Mouse (Mus musculus): ENCODE data around the gene Tbl1xr1.

Tbl1xr1 gene

GRCm38 (mm10) chr3:22076561-22076935 is at the start of gene Tbl1xr1:
Gene Tbl1xr1 (plus strand): TSS chr3:22076652.
- in situ Hi-C loops (cut with MboI; ENCODE audit: low pct_unique_long_range_greater_than_20kb in 1 of 2, low sequenced_read_pairs in 2 of 2, unreplicated experiment in 1 of 2): no loop called here

- in situ Hi-C loops (cut with MboI; ENCODE audit: low pct_unique_long_range_greater_than_20kb in 1 of 2, low sequenced_read_pairs in 2 of 2, unreplicated experiment in 1 of 2): no loop called here
Observed at GRCm38 (mm10) chr3:22038004-22038403, 38.4 kb upstream of the Tbl1xr1 start.

GRCm38 (mm10) chr3:22039036-22039795 is 37.2 kb upstream of the Tbl1xr1 start:
- in situ Hi-C loops (cut with MboI; ENCODE audit: low pct_unique_long_range_greater_than_20kb in 1 of 2, low sequenced_read_pairs in 2 of 2, unreplicated experiment in 1 of 2): no loop called here

DNA sequence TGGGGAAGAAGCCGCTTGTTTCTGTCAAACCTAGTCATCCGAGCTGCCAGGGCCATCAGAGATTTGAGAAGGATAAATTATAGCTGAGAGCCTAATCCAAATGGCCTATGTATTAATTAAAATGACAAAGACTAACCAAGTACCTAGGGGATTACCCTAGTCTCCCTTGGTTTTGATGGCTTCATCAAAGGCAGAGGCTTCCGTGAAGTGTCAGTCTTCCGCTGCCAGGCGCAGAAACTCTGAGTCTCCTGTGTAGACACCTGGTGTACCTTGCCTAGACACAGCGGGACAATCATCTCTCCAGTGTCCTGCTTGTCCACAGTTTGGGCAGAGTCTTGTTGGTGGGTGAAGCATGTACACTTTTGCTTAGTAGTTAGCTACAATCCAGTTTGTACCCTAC is 35.8 kb upstream of the Tbl1xr1 start:
- in situ Hi-C loops (cut with MboI; ENCODE audit: low pct_unique_long_range_greater_than_20kb in 1 of 2, low sequenced_read_pairs in 2 of 2, unreplicated experiment in 1 of 2): no loop called here

DNA sequence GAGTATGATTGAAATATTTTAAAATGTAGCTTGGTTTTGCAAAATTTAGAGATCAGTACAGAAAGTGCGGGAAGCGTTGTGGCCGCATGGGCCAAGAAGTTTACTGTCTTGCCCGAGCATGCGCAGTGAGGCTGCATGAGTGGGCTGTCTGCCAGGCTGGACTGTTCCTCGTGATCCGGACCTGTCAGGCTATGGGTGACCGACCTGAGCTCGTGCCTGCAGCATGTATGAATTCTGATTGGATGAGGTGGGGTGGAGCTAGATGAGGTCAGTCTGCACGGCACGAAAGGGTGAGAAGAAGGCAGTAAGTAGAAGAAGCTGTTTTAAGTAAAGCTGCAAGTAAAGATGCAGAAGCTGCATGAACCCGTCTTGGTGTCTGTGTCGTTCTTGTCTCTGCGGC is 29.2 kb upstream of the Tbl1xr1 start:
- in situ Hi-C loops (cut with MboI; ENCODE audit: low pct_unique_long_range_greater_than_20kb in 1 of 2, low sequenced_read_pairs in 2 of 2, unreplicated experiment in 1 of 2): no loop called here

DNA sequence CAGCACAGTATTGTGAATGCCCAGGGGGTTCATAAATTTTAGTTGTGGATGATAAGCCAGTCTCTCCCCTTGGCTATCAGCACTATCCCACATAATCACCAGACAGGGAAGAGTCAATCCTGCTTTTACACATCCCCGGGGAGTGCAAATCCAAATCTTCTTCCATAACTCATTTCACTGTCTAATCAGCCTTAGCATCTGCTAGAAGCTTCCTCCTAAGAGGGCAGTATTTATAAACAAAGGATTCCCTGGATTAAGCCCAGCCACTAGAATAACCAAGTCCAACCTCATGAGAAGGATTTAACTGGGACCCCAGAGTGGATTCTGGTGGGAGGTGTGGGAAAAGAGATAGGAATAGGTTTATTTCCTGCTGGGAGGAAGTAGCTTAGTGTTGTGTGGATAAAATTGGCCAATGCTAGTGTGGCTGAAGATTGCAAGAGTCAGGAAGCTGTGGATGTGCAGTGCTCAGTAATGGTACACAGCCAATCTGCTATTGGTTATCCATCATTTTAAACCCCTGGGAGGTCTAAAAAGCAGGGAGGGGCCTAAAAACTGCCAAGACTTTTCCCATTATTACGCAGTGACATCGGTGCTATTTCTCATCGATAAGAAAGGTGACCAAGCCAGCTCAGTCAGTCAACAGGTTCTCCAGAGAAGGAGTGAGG is 19.7 kb upstream of the Tbl1xr1 start:
- in situ Hi-C loops (cut with MboI; ENCODE audit: low pct_unique_long_range_greater_than_20kb in 1 of 2, low sequenced_read_pairs in 2 of 2, unreplicated experiment in 1 of 2): no loop called here

DNA sequence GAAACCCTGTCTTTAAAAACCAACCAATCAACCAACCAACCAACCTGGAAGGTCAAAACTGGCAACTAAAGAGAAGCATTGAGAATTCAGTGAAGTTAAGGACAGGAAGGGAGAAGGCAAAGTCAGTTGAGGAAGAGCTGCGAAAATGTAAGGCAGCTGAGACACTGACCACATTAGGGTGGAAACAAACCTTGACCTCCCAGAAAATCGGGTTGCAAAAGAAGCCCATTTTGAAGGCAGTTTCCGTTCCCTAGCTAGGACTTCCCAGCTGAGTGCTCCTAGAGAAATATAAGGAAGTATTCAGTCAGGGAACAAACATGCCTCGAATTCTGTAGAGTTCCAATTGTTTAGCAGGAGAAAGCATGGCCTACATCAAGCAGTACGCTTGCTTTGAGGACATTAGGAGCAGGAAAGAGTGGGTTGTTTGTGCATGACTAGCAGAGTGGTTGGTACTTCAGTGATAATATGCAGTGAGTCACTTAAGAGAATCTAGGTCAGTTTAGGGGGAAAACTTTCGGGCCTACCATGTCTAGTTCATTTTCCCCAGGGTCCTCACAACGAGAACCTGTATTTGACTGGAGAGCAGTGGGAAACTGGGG is 18.1 kb upstream of the Tbl1xr1 start:
- in situ Hi-C loops (cut with MboI; ENCODE audit: low pct_unique_long_range_greater_than_20kb in 1 of 2, low sequenced_read_pairs in 2 of 2, unreplicated experiment in 1 of 2): no loop called here

- in situ Hi-C loops (cut with MboI; ENCODE audit: low pct_unique_long_range_greater_than_20kb in 1 of 2, low sequenced_read_pairs in 2 of 2, unreplicated experiment in 1 of 2): no loop called here
Observed at GRCm38 (mm10) chr3:22061163-22061562, 15.3 kb upstream of the Tbl1xr1 start.

- in situ Hi-C loops (cut with MboI; ENCODE audit: low pct_unique_long_range_greater_than_20kb in 1 of 2, low sequenced_read_pairs in 2 of 2, unreplicated experiment in 1 of 2): no loop called here
Observed at GRCm38 (mm10) chr3:22068621-22069020, 7.8 kb upstream of the Tbl1xr1 start.

DNA sequence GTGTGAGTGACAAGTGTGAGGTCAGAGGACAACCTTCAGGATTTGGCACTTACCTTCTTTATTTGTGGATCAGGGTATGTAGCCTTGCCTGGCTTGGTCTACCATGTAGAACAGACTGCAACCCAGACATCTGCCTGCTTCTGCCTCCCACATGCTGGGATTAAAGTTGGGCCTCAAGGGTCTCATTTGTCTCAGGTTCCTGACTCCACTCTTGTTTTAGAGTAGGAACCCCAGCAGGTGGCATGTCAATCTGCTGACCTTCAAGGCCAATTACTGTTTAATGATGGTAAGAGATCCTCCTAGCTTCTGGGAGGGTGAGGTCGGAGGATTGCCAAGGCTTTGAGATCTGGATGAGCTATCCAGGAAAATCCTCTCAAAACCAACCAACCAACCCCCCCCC is 2.5 kb upstream of the Tbl1xr1 start:
- in situ Hi-C loops (cut with MboI; ENCODE audit: low pct_unique_long_range_greater_than_20kb in 1 of 2, low sequenced_read_pairs in 2 of 2, unreplicated experiment in 1 of 2): no loop called here

GRCm38 (mm10) chr3:22074591-22075294 is 1.7 kb upstream of the Tbl1xr1 start:
- in situ Hi-C loops (cut with MboI; ENCODE audit: low pct_unique_long_range_greater_than_20kb in 1 of 2, low sequenced_read_pairs in 2 of 2, unreplicated experiment in 1 of 2): no loop called here

DNA sequence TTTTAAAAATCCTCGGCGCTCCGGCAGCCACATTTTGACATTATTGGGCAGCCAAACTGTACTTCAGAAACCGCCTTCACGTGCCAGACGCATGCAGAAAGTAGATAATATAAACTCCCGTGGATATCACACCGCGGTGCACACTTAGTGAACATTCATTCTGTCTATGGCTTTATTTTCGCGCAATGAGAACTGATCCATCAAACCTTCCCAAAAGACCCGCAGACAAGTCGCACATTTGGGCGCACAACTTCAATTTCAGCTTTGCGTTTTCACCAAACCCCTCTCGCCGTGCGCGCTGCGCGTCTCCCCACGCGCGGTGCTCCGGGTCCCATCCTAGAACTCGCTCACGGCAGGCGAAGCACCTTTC is 950 bp upstream of the Tbl1xr1 start:
- in situ Hi-C loops (cut with MboI; ENCODE audit: low pct_unique_long_range_greater_than_20kb in 1 of 2, low sequenced_read_pairs in 2 of 2, unreplicated experiment in 1 of 2): no loop called here

DNA sequence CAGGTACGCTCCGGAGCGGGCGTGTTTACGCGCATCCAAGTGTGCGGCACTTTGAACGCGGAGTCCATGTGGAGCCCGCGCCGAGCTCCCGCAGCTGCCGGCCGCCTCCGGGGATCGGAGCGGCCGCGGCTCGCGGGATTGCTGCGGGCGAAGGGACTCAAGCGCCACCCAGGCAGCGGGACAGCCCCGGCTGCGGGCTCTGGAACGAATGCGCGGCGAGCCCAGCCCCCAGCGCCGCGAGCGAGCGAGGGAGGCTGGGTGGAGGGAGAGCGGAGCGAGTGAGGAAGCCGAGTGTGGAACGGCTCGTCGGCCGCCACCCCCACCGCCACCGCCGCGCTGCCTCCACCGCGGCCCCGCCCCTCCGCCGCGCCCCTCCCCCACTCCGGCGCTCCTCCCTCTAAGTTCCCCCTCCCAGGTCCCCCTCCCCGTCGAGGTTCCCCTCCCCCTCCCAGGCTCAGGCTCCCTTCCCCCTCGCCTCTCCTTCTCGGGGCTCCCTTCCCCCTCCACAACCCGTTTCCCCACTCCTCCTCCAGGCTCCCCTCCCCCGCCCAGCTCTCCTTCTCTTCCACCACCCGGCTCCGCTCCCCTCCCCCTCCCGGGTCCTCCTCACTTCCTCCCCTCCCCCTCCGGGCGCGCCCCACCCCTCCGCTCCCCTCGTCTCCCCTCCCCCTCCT is 428 bp upstream of the Tbl1xr1 start:
- in situ Hi-C loops (cut with MboI; ENCODE audit: low pct_unique_long_range_greater_than_20kb in 1 of 2, low sequenced_read_pairs in 2 of 2, unreplicated experiment in 1 of 2): no loop called here

DNA sequence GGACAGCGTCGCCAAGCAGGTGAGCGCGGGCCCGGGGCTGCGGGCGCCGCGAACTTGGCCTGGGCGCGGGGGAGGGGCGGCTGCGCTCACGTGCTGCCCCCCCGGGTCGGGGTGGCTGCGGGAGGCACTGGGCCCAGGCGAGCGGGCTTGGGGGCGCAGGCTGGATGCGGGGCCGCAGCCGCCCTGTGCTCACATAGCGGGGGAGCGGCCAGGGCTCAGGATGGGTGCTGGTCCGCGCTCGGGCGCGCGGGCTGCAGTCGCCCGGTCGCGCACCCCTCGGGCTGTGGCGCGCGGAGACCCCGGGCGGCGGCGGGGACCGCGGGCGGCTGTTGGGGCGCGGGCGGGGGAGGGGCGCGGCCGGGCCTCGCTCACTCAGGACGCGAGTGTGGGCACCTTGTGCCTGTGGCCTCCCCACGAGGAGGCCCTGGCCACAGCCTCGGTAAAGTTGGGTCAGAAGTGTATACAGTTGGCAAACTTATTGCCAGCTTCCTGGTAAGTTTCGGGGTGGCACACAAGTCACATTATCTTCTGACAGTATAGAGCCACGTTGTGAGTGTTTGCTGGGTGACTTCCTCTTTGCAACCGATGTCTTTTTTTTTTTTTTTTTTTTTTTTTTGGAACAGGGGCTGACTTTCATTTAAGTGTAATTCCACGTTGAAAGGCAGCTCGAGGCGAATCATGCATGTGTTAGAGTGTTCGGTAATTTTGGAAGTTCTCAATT is 644 bp downstream of the Tbl1xr1 start:
- in situ Hi-C loops (cut with MboI; ENCODE audit: low pct_unique_long_range_greater_than_20kb in 1 of 2, low sequenced_read_pairs in 2 of 2, unreplicated experiment in 1 of 2): no loop called here

DNA sequence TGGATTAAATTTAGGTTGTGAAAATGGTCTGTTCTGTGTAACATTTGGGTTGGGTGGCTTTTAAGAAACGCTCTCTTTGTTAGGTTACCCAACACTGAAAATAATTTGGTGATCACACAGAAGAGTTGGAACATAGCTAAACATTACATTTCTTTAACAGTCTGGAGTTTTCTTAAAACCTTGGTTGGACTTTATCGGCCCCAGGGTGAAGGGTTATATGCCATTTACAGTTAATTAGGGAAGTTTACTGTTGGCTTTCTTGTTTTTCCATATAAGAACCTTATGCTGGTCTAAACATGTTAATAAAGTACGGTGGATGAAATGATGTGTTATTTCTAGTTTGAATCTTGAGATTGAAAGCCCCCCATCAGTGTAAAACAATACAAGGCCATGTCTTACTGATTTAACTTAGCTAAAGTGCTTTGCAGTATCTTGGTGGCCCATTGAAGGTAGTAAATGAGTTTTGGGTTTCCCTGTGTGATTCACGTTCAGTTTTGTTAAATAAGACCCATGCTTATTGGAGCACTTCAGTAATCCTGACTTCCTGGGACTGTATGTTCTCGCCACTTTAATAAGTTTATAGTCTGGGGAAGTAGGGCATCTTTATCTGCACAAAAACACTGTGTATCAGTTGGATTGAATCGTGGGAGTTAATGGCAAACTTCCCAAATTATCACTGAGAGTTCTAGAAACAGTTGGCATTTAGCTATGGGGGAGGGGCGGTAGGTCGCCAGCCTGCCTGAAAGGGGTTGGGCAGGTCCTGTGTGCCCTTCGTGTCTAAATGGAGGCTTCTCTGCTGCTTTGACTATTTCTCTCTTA is 1.4 kb downstream of the Tbl1xr1 start:
- in situ Hi-C loops (cut with MboI; ENCODE audit: low pct_unique_long_range_greater_than_20kb in 1 of 2, low sequenced_read_pairs in 2 of 2, unreplicated experiment in 1 of 2): no loop called here

GRCm38 (mm10) chr3:22078529-22078928 is 2.1 kb downstream of the Tbl1xr1 start:
- in situ Hi-C loops (cut with MboI; ENCODE audit: low pct_unique_long_range_greater_than_20kb in 1 of 2, low sequenced_read_pairs in 2 of 2, unreplicated experiment in 1 of 2): no loop called here

- in situ Hi-C loops (cut with MboI; ENCODE audit: low pct_unique_long_range_greater_than_20kb in 1 of 2, low sequenced_read_pairs in 2 of 2, unreplicated experiment in 1 of 2): loop anchor here (10.0 kb wide), 1 partner anchor 147 kb away; no protein-coding TSS in a partner anchor
Observed at GRCm38 (mm10) chr3:22081869-22082268, 5.4 kb downstream of the Tbl1xr1 start.
